Mouse (Mus musculus) liver, embryonic 18 days (tissue): ENCODE measurements around the gene Ikzf2. TPM values are rescaled to one million over a fixed set of nuclear protein-coding genes. Genes with fewer than 3 reads are reported as not detected.

Experiments used
- polyA plus RNA-seq: library from polyadenylated mRNA; depleted of rRNA; stranded (reverse); fragments of >200 nt; gene quantifications from 2 replicates; pipeline ENCODE4 v1.2.3, GENCODE M21; 2012; rRNA removed

Gene Ikzf2
- polyA plus RNA-seq, result 0.20 and 0.24 TPM in 2 replicates

GRCm38 (mm10) chr1:69687076-69687991, at the start of gene Ikzf2:
Gene Ikzf2 (minus strand): TSS chr1:69687245.

Other genes starting within 250 kb of the Ikzf2 start
- gene Spag16, start 139.7 kb upstream of the Ikzf2 start, polyA plus RNA-seq, result 0.01 TPM in 1 of 2 replicates, not detected in the other